Mouse (Mus musculus) hindbrain, embryonic 10.5 days (tissue): Measurements from ENCODE around the gene Gpsm2. TPM values are rescaled to one million over a fixed set of nuclear protein-coding genes. Genes with fewer than 3 reads are reported as not detected.

Experiments used
- DNase-seq: peaks from one replicate; pipeline ENCODE4 v3.0.0-alpha.2; 2017; ENCODE audit warnings: low spot score
- H3K27ac ChIP-seq: fragments of 300-500 bp; sonication (generic); 2 replicates; pipeline ENCODE4 v1.5.1; 2016; ENCODE audit warnings: mild to moderate bottlenecking, moderate library complexity
- H3K27me3 ChIP-seq: fragments of 300-500 bp; sonication (generic); 2 replicates; pipeline ENCODE4 v1.6.1; 2016; ENCODE audit warnings: mild to moderate bottlenecking; ENCODE audit not compliant: poor library complexity, insufficient read depth, severe bottlenecking
- H3K36me3 ChIP-seq: fragments of 300-500 bp; sonication (generic); 2 replicates; pipeline ENCODE4 v1.6.1; 2016; ENCODE audit warnings: mild to moderate bottlenecking, moderate library complexity
- H3K4me1 ChIP-seq: fragments of 300-500 bp; sonication (generic); replicated peaks from 2 replicates; pipeline ENCODE4 v1.6.1; 2016; ENCODE audit warnings: mild to moderate bottlenecking
- H3K4me3 ChIP-seq: fragments of 300-500 bp; sonication (generic); 2 replicates; pipeline ENCODE4 v1.5.1; 2016; ENCODE audit warnings: mild to moderate bottlenecking, moderate library complexity
- H3K9me3 ChIP-seq: fragments of 300-500 bp; sonication (generic); 2 replicates; pipeline ENCODE4 v1.6.1; 2016; ENCODE audit warnings: mild to moderate bottlenecking, moderate library complexity
- WGBS: fragments of 180-500 bp; shearing (Covaris S2); methylation state at CpG from one replicate; pipeline ENCODE4 v1.1.7; 2016; 5-methylcytosine and 5-hydroxymethylcytosine counted together
- polyA plus RNA-seq: library from polyadenylated mRNA; unstranded; fragments of >200 nt; fragmentation: Nextera tagmentation; extraction: Ambion mirVana; gene quantifications from 2 replicates; pipeline ENCODE4 v1.2.1, GENCODE M21; 2016

Gene Gpsm2
- polyA plus RNA-seq, 1 experiment from 2014 or later: 88.5 TPM

DNA sequence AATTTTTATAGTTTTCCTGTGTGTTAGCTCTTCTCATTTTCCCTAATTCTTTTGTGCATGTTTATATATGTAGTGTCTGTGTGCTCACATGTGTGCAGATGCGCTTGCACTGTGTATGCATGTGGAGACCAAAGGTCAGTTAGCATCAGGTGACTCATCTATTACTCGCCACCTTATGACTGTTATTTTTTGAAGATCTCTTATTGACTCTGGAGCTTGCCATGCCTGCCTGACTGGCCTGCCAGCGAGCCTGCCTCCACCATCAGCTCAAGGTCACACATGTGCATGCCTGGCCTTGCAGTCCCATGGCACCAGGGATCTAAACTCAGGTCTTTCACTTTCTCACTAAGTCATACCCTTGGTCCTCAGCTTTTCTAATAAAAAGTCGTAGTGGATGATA, 81.1 kb downstream of the Gpsm2 start:
- Histone ChIP-seq H3K36me3 (peaks cover 33% of the 10 kb centered on the region), H3K4me3 (no peak overlapping the region), H3K27me3 (no peaks in the 10 kb centered on the region), H3K9me3 (no peaks in the 10 kb centered on the region), H3K27ac (no peak overlapping the region), H3K4me1 (no peaks in the 10 kb centered on the region)
- 88% methylated on average over 4 of the region's 4 CpGs for WGBS
- DNase-seq: no peak

DNA sequence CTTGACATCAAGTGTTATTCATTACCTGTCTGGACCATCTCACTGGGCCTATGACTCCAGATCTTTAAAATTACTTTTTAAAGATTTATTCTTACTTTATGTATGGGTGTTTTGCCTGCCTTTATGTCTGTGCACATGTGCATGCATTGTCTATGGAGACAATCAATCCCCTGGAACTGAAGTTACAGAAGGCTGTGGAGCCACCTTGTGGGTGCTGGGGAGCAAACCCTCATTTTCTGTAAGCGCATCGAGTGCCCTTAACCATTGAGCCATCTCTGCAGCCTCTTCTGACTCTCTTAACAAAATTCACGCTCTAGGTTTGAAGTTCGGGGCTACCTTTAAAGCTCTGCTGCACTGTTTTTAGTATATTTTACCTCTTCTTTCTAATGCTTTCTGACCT, 82.7 kb downstream of the Gpsm2 start:
- no peak for DNase-seq
- Histone ChIP-seq H3K9me3 (no peaks in the 10 kb centered on the region), H3K27me3 (no peaks in the 10 kb centered on the region), H3K4me3 (no peak overlapping the region), H3K27ac (no peak overlapping the region), H3K36me3 (peaks cover 21% of the 10 kb centered on the region), H3K4me1 (no peaks in the 10 kb centered on the region)
- WGBS: 70% methylated on average over 4 of the region's 4 CpGs

GRCm38 (mm10) chr3:108634761-108635160, 87.3 kb downstream of the Gpsm2 start:
- Histone ChIP-seq H3K4me3 (no peak overlapping the region), H3K36me3 (peaks cover 21% of the 10 kb centered on the region), H3K27ac (no peak overlapping the region), H3K9me3 (no peaks in the 10 kb centered on the region), H3K4me1 (no peaks in the 10 kb centered on the region), H3K27me3 (no peaks in the 10 kb centered on the region)
- DNase-seq: no peak
- 92% methylated on average over 5 of the region's 5 CpGs for WGBS

Other genes with a start within 250 kb of the Gpsm2 start
- gene 1700013F07Rik, start 188.2 kb downstream of the Gpsm2 start, polyA plus RNA-seq: 0.50 and 2.6 TPM in 2 replicates
- gene 5330417C22Rik, start 185.8 kb downstream of the Gpsm2 start, polyA plus RNA-seq: 1.4 and 2.3 TPM in 2 replicates
- 37.7 and 42.4 TPM in 2 replicates for gene Tmem167b, start 159.8 kb downstream of the Gpsm2 start, polyA plus RNA-seq
- 64.2 and 67.8 TPM in 2 replicates for gene Taf13, start 150.6 kb downstream of the Gpsm2 start, polyA plus RNA-seq
- gene Wdr47, start 131.0 kb downstream of the Gpsm2 start, polyA plus RNA-seq: 22.6 and 35.1 TPM in 2 replicates
- gene Clcc1, start 68.4 kb downstream of the Gpsm2 start, polyA plus RNA-seq: 58.1 and 70.7 TPM in 2 replicates
- gene Aknad1, start 17.3 kb upstream of the Gpsm2 start, polyA plus RNA-seq: 0.04 TPM in 1 of 2 replicates, not detected in the other
- gene Stxbp3, start 118.2 kb upstream of the Gpsm2 start, polyA plus RNA-seq: 18.9 and 26.1 TPM in 2 replicates
- gene Fndc7, start 167.7 kb upstream of the Gpsm2 start, polyA plus RNA-seq: 0.05 TPM in 1 of 2 replicates, not detected in the other
- gene Prpf38b, start 189.4 kb upstream of the Gpsm2 start, polyA plus RNA-seq: 52.6 and 74.6 TPM in 2 replicates
- gene Henmt1, start 217.6 kb upstream of the Gpsm2 start, polyA plus RNA-seq: 0.58 and 0.86 TPM in 2 replicates
- not detected in 2 replicates for gene Gm9857, start 218.1 kb upstream of the Gpsm2 start, polyA plus RNA-seq